In the genomic region with DNA sequence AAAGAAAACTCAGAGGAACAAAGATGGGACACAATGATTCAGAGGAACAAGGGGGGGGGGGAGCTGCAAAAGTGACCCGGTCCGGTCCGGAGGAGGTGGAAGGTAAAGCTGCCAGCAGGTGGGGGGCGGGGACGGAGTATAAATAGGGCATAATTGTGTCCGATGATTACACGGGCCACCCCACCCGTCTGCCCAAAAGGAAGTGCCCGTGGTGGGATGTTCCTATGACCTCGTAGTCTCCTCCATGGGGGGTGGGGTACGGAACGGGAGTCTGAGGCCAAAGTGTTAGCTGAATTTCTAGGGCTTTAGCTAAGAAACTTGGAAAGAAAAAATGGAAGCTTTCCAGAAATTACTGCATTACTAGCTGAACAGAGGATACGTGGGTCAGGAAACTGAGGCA, we compare ENCODE assay signal across 13 mouse cellular contexts. TPM values are rescaled to one million over a fixed set of nuclear protein-coding genes. Genes with fewer than 3 reads are reported as not detected.
DNase-seq lines count a peak whose midpoint lies in the region; ATAC-seq and TF ChIP-seq lines count a peak whose summit lies in the region.
"Had no signal": no experiment of that assay in that cellular context is flagged by ENCODE, and none has a peak within 500 bp of the region (broad histone marks: within the 10 kb centered on the region; RNA-seq: fewer than 3 reads in every experiment).

No protein-coding gene starts in this region.

- no peaks in the 10 kb centered on the region for H3K36me3 ChIP-seq in heart, embryonic 14.5 days (ENCODE audit: control insufficient read depth, insufficient read depth, low read length)
- H3K36me3 ChIP-seq in lung, postnatal 0 days (ENCODE audit: insufficient read depth, low read length), result no peaks in the 10 kb centered on the region
- no peaks in the 10 kb centered on the region for H3K36me3 ChIP-seq in intestine, embryonic 15.5 days
- H3K36me3 ChIP-seq in stomach, postnatal 0 days (ENCODE audit: control insufficient read depth, insufficient read depth, low read length), result no peaks in the 10 kb centered on the region
- H3K36me3 ChIP-seq: hindbrain, embryonic 12.5 days had no signal

- H3K4me1 ChIP-seq in heart, embryonic 14.5 days (ENCODE audit: control insufficient read depth in 2 of 2, insufficient read depth in 2 of 2, low read length in 2 of 2), result peaks cover 11 to 16% of the 10 kb centered on the region in 2 experiments; a peak in 3 of 4 replicates
- no peaks in the 10 kb centered on the region for H3K4me1 ChIP-seq in lung, postnatal 0 days (ENCODE audit: insufficient read depth, low read depth, low read length)
- peaks cover 25% of the 10 kb centered on the region for H3K4me1 ChIP-seq in intestine, embryonic 15.5 days (replicated peaks)
- peaks cover 5% of the 10 kb centered on the region; the same call in 1 of the 2 replicates for H3K4me1 ChIP-seq in stomach, postnatal 0 days (replicated peaks; ENCODE audit: control insufficient read depth, insufficient read depth)

- TF ChIP-seq CTCF in lung, postnatal 0 days (IDR thresholded peaks at IDR 0.05), result no peak
- no peak for TF ChIP-seq CTCF in stomach, postnatal 0 days (IDR thresholded peaks at IDR 0.05; ENCODE audit: low read depth)
- no peak for TF ChIP-seq CTCF in left cerebral cortex, adult 2 months (IDR thresholded peaks at IDR 0.05)

- no peak for TF ChIP-seq EP300 in lung, postnatal 0 days (IDR thresholded peaks at IDR 0.05)
- TF ChIP-seq EP300 in stomach, postnatal 0 days (optimal IDR thresholded peaks at IDR 0.05), result no peak

- no peak overlapping the region for H3K4me3 ChIP-seq in heart, embryonic 14.5 days (ENCODE audit: control insufficient read depth in 1 of 2, insufficient read depth in 1 of 2, low read depth in 1 of 2, low read length in 2 of 2)
- no peak overlapping the region for H3K4me3 ChIP-seq in lung, postnatal 0 days (ENCODE audit: low read depth, low read length)
- H3K4me3 ChIP-seq in intestine, embryonic 15.5 days (replicated peaks), result no peak overlapping the region
- no peak overlapping the region for H3K4me3 ChIP-seq in stomach, postnatal 0 days (ENCODE audit: low read depth, low read length)
- no peak overlapping the region for H3K4me3 ChIP-seq in left cerebral cortex, adult 2 months
- H3K4me3 ChIP-seq: hindbrain, embryonic 12.5 days had no signal

- ATAC-seq in heart, embryonic 14.5 days (ENCODE audit: insufficient number of reproducible peaks, insufficient read depth, low FRiP score, low read depth), result no peak
- ATAC-seq in lung, postnatal 0 days, result no peak
- ATAC-seq in intestine, embryonic 15.5 days, result no peak
- ATAC-seq in stomach, postnatal 0 days (ENCODE audit: low FRiP score, low TSS enrichment), result no peak
- ATAC-seq: CD4-positive, CD25-positive, alpha-beta regulatory T cell, adult 4 months had no signal

- 13% methylated on average over 13 of the region's 13 CpGs for WGBS in heart, embryonic 14.5 days
- WGBS in lung, postnatal 0 days, result 19% methylated on average over 13 of the region's 13 CpGs
- 17% methylated on average over 13 of the region's 13 CpGs for WGBS in intestine, embryonic 15.5 days
- 21% methylated on average over 13 of the region's 13 CpGs for WGBS in stomach, postnatal 0 days

- H3K4me2 ChIP-seq in heart, embryonic 14.5 days (ENCODE audit: low read length), result peak overlapping the region; percentile 37
- 0 out of 2 replicates have a peak overlapping the region, but pooled peaks have one; percentile 8 for H3K4me2 ChIP-seq in lung, postnatal 0 days (replicated peaks; ENCODE audit: low read depth, low read length)
- H3K4me2 ChIP-seq in intestine, embryonic 15.5 days (replicated peaks), result peak overlapping the region; percentile 55
- H3K4me2 ChIP-seq in stomach, postnatal 0 days (replicated peaks; ENCODE audit: low read depth), result 0 out of 2 replicates have a peak overlapping the region, but pooled peaks have one; percentile 8

- H3K9me3 ChIP-seq in heart, embryonic 14.5 days (ENCODE audit: control insufficient read depth, low read length), result no peaks in the 10 kb centered on the region
- H3K9me3 ChIP-seq in lung, postnatal 0 days (ENCODE audit: low read length), result no peaks in the 10 kb centered on the region
- H3K9me3 ChIP-seq in intestine, embryonic 15.5 days, result no peaks in the 10 kb centered on the region
- no peaks in the 10 kb centered on the region for H3K9me3 ChIP-seq in stomach, postnatal 0 days (ENCODE audit: control insufficient read depth, low read length)
- H3K9me3 ChIP-seq: hindbrain, embryonic 12.5 days had no signal

- peaks cover 11% of the 10 kb centered on the region; the same call in 1 of the 2 replicates for H3K27me3 ChIP-seq in heart, embryonic 14.5 days (ENCODE audit: control insufficient read depth, insufficient read depth, low read length)
- H3K27me3 ChIP-seq in lung, postnatal 0 days (replicated peaks; ENCODE audit: insufficient read depth, low read length), result no peaks in the 10 kb centered on the region
- H3K27me3 ChIP-seq in intestine, embryonic 15.5 days (replicated peaks), result peaks cover 10% of the 10 kb centered on the region
- no peaks in the 10 kb centered on the region; the same call in 1 of the 2 replicates for H3K27me3 ChIP-seq in stomach, postnatal 0 days (ENCODE audit: control insufficient read depth, insufficient read depth, low read length)

- H3K9ac ChIP-seq in heart, embryonic 14.5 days (ENCODE audit: low read length), result peak overlapping the region; percentile 34; the same call in 1 of the 2 replicates
- H3K9ac ChIP-seq in lung, postnatal 0 days (replicated peaks; ENCODE audit: low read depth), result no peak overlapping the region
- peak overlapping the region; percentile 3; the same call in 1 of the 2 replicates for H3K9ac ChIP-seq in intestine, embryonic 15.5 days
- no peak overlapping the region for H3K9ac ChIP-seq in stomach, postnatal 0 days (ENCODE audit: low read length)

- no peak for DNase-seq in heart, postnatal 10 days
- no peak for DNase-seq in lung, postnatal 0 days (ENCODE audit: low spot score)
- no peak for DNase-seq in lung, postnatal 14 days
- DNase-seq in stomach, postnatal 0 days (ENCODE audit: low spot score), result no peak
- DNase-seq in right cerebral cortex, adult 2 months (ENCODE audit: low spot score in 2 of 2), result no peak
- DNase-seq in left cerebral cortex, adult 2 months (ENCODE audit: extremely low spot score in 1 of 2, low spot score in 2 of 2), result no peak
- DNase-seq: adrenal gland, postnatal 36 days; cerebellum, adult 11-12 months; lung, postnatal 4 days had no signal

- intact Hi-C loops in heart, postnatal 10 days (cut with DNase I), result no loop called here
- intact Hi-C loops in left cerebral cortex, adult 2 months (cut with DNase I), result no loop called here

- no peak overlapping the region for H3K27ac ChIP-seq in heart, embryonic 14.5 days (replicated peaks in 1 of 2; ENCODE audit: control insufficient read depth in 1 of 2, insufficient read depth in 1 of 2, low read depth in 2 of 2, low read length in 2 of 2)
- no peak overlapping the region for H3K27ac ChIP-seq in lung, postnatal 0 days (ENCODE audit: low read length)
- no peak overlapping the region for H3K27ac ChIP-seq in intestine, embryonic 15.5 days
- no peak overlapping the region for H3K27ac ChIP-seq in stomach, postnatal 0 days (replicated peaks)
- no peak overlapping the region for H3K27ac ChIP-seq in left cerebral cortex, adult 2 months
- H3K27ac ChIP-seq: hindbrain, embryonic 12.5 days had no signal

RNA-seq across cellular contexts. Expression of a gene that starts 3.0 kb away (rescaled TPM):
- polyA plus RNA-seq in heart, embryonic 14.5 days (2014; fragmentation: Nextera tagmentation; extraction: Ambion mirVana), result 0.22 TPM in 1 of 2 replicates, not detected in the other
- not detected for total RNA-seq in heart, postnatal 10 days (2021)
- not detected in 2 replicates for polyA plus RNA-seq in lung, postnatal 0 days (2015; fragmentation: Nextera tagmentation; extraction: Ambion mirVana)
- 0.59 and 0.68 TPM in 2 replicates for polyA plus RNA-seq in intestine, embryonic 15.5 days (2015; fragmentation: Nextera tagmentation; extraction: Ambion mirVana)
- polyA plus RNA-seq in stomach, postnatal 0 days (2015; fragmentation: Nextera tagmentation; extraction: Ambion mirVana), result 0.40 and 0.41 TPM in 2 replicates
- under 1 TPM; 0.27 to 0.61 TPM for total RNA-seq in left cerebral cortex, adult 2 months (2021)
- polyA plus RNA-seq: CD4-positive, CD25-positive, alpha-beta regulatory T cell, adult 4 months had no signal

RNA-seq across cellular contexts. Expression of a gene that starts 19.4 kb away (rescaled TPM):
- 45.0 and 48.4 TPM in 2 replicates for polyA plus RNA-seq in heart, embryonic 14.5 days (2014; fragmentation: Nextera tagmentation; extraction: Ambion mirVana)
- 10 to 100 TPM; 16.2 to 16.4 TPM for total RNA-seq in heart, postnatal 10 days (2021)
- 16.2 and 17.0 TPM in 2 replicates for polyA plus RNA-seq in lung, postnatal 0 days (2015; fragmentation: Nextera tagmentation; extraction: Ambion mirVana)
- 58.2 and 62.7 TPM in 2 replicates for polyA plus RNA-seq in intestine, embryonic 15.5 days (2015; fragmentation: Nextera tagmentation; extraction: Ambion mirVana)
- 21.1 and 21.7 TPM in 2 replicates for polyA plus RNA-seq in stomach, postnatal 0 days (2015; fragmentation: Nextera tagmentation; extraction: Ambion mirVana)
- total RNA-seq in left cerebral cortex, adult 2 months (2021), result 10 to 100 TPM; 14.3 to 18.9 TPM

RNA-seq across cellular contexts. Expression of a gene that starts 36.0 kb away (rescaled TPM):
- polyA plus RNA-seq in heart, embryonic 14.5 days (2014; fragmentation: Nextera tagmentation; extraction: Ambion mirVana), result 8.0 and 8.2 TPM in 2 replicates
- 10 to 100 TPM; 57.7 to 68.4 TPM for total RNA-seq in heart, postnatal 10 days (2021)
- polyA plus RNA-seq in lung, postnatal 0 days (2015; fragmentation: Nextera tagmentation; extraction: Ambion mirVana), result 7.3 and 8.6 TPM in 2 replicates
- 9.0 and 9.6 TPM in 2 replicates for polyA plus RNA-seq in intestine, embryonic 15.5 days (2015; fragmentation: Nextera tagmentation; extraction: Ambion mirVana)
- polyA plus RNA-seq in stomach, postnatal 0 days (2015; fragmentation: Nextera tagmentation; extraction: Ambion mirVana), result 4.4 and 4.7 TPM in 2 replicates
- 10 to 100 TPM; 26.8 to 27.2 TPM for total RNA-seq in left cerebral cortex, adult 2 months (2021)

RNA-seq across cellular contexts. Expression of a gene that starts 38.5 kb away (rescaled TPM):
- polyA plus RNA-seq in heart, embryonic 14.5 days (2014; fragmentation: Nextera tagmentation; extraction: Ambion mirVana), result 59.9 and 72.7 TPM in 2 replicates
- total RNA-seq in heart, postnatal 10 days (2021), result 10 to 100 TPM; 28.3 to 31.5 TPM
- 46.1 and 48.3 TPM in 2 replicates for polyA plus RNA-seq in lung, postnatal 0 days (2015; fragmentation: Nextera tagmentation; extraction: Ambion mirVana)
- 77.8 and 88.4 TPM in 2 replicates for polyA plus RNA-seq in intestine, embryonic 15.5 days (2015; fragmentation: Nextera tagmentation; extraction: Ambion mirVana)
- 39.7 and 44.8 TPM in 2 replicates for polyA plus RNA-seq in stomach, postnatal 0 days (2015; fragmentation: Nextera tagmentation; extraction: Ambion mirVana)
- total RNA-seq in left cerebral cortex, adult 2 months (2021), result 10 to 100 TPM; 65.1 to 67.9 TPM

RNA-seq across cellular contexts. Expression of a gene that starts 44.1 kb away (rescaled TPM):
- polyA plus RNA-seq in heart, embryonic 14.5 days (2014; fragmentation: Nextera tagmentation; extraction: Ambion mirVana), result 397 and 431 TPM in 2 replicates
- total RNA-seq in heart, postnatal 10 days (2021), result 100 to 1,000 TPM; 336 to 346 TPM
- 457 and 467 TPM in 2 replicates for polyA plus RNA-seq in lung, postnatal 0 days (2015; fragmentation: Nextera tagmentation; extraction: Ambion mirVana)
- 306 and 309 TPM in 2 replicates for polyA plus RNA-seq in intestine, embryonic 15.5 days (2015; fragmentation: Nextera tagmentation; extraction: Ambion mirVana)
- 321 and 336 TPM in 2 replicates for polyA plus RNA-seq in stomach, postnatal 0 days (2015; fragmentation: Nextera tagmentation; extraction: Ambion mirVana)
- 100 to 1,000 TPM; 408 to 428 TPM for total RNA-seq in left cerebral cortex, adult 2 months (2021)

Comparison
In these comparisons a context has a peak if more than half of its experiments do, and no peak if none do; other contexts are left out.
1. H3K9ac ChIP-seq: peak in heart, embryonic 14.5 days (single experiment) and intestine, embryonic 15.5 days (single experiment); none in lung, postnatal 0 days (single experiment) and stomach, postnatal 0 days (single experiment).
2. Peak in every context shown above with its lines, with median percentiles within 50 percentile points of each other: H3K4me2 ChIP-seq.